Mouse (Mus musculus): ENCODE data around the gene Atp6v0a1.

GRCm38 (mm10) chr11:100999254-100999653, 10.0 kb upstream of the Atp6v0a1 start:
- TF ChIP-seq CTCF (IDR thresholded peaks at IDR 0.05; ENCODE audit: borderline replicate concordance, insufficient read depth, low read depth, low read length) = no peak
- no peak for TF ChIP-seq POLR2A (IDR thresholded peaks at IDR 0.05; ENCODE audit: borderline replicate concordance, insufficient read depth, low read length)
